Mouse (Mus musculus) intestine, embryonic 14.5 days (tissue): ENCODE results near the gene Lrrc39. TPM values are rescaled to one million over a fixed set of nuclear protein-coding genes. Genes with fewer than 3 reads are reported as not detected.

Experiments
- ATAC-seq: fragments of 200-750 bp; cut with Nextera tagmentation; replicated peaks from 2 replicates; pipeline ENCODE4 v1.8.0; 2017; ENCODE audit warnings: low read depth, moderate number of reproducible peaks, moderate TSS enrichment, moderate library complexity; ENCODE audit not compliant: low FRiP score, low TSS enrichment
- DNase-seq: peaks from one replicate; pipeline ENCODE4 v3.0.0-alpha.2; 2018; ENCODE audit warnings: low spot score
- H3K27ac ChIP-seq: fragments of 300-500 bp; sonication (generic); 2 replicates; pipeline ENCODE4 v1.5.1; 2014; ENCODE audit warnings: low read depth, mild to moderate bottlenecking, control low read depth
- H3K27me3 ChIP-seq: fragments of 300-500 bp; sonication (generic); replicated peaks from 2 replicates; pipeline ENCODE4 v1.6.1; 2014; ENCODE audit warnings: low read length, control low read depth; ENCODE audit not compliant: control insufficient read depth, insufficient read depth
- H3K36me3 ChIP-seq: fragments of 300-500 bp; sonication (generic); 2 replicates; pipeline ENCODE4 v1.6.1; 2014; ENCODE audit warnings: low read length, control low read depth; ENCODE audit not compliant: control insufficient read depth, insufficient read depth
- H3K4me1 ChIP-seq: fragments of 300-500 bp; sonication (generic); replicated peaks from 2 replicates; pipeline ENCODE4 v1.6.1; 2014; ENCODE audit warnings: low read length, control low read depth, mixed read lengths; ENCODE audit not compliant: control insufficient read depth, insufficient read depth
- H3K4me2 ChIP-seq: fragments of 300-500 bp; sonication (generic); 2 replicates; pipeline ENCODE4 v1.6.1; 2014; ENCODE audit warnings: low read length
- H3K4me3 ChIP-seq: fragments of 300-500 bp; sonication (generic); 2 replicates; pipeline ENCODE4 v1.5.1; 2014; ENCODE audit warnings: low read depth, low read length, control low read depth, mixed read lengths
- H3K9ac ChIP-seq: fragments of 300-500 bp; sonication (generic); 2 replicates; pipeline ENCODE4 v1.6.1; 2014; ENCODE audit warnings: mild to moderate bottlenecking, low read length
- H3K9me3 ChIP-seq: fragments of 300-500 bp; sonication (generic); 2 replicates; pipeline ENCODE4 v1.6.1; 2016; ENCODE audit warnings: low read length, control low read depth; ENCODE audit not compliant: control insufficient read depth
- WGBS: fragments of 180-500 bp; shearing (Covaris S2); extraction: QIAGEN DNeasy Blood & Tissue Kit; methylation state at CpG from one replicate; pipeline ENCODE4 v1.1.7; 2014; 5-methylcytosine and 5-hydroxymethylcytosine counted together
- polyA plus RNA-seq: library from polyadenylated mRNA; unstranded; fragments of >200 nt; fragmentation: Nextera tagmentation; extraction: Ambion mirVana; gene quantifications from 2 replicates; pipeline ENCODE4 v1.2.1, GENCODE M21; 2014

Gene Lrrc39
- polyA plus RNA-seq, 1 experiment from 2014 or later = 1.5 TPM

- WGBS = 79% methylated on average over 6 of the region's 6 CpGs
- Histone ChIP-seq H3K36me3 (peaks cover 71% of the 10 kb centered on the region), H3K4me2 (no peak overlapping the region), H3K27me3 (no peaks in the 10 kb centered on the region), H3K27ac (no peak overlapping the region), H3K9me3 (no peaks in the 10 kb centered on the region), H3K4me3 (no peak overlapping the region), H3K4me1 (no peaks in the 10 kb centered on the region), H3K9ac (no peak overlapping the region)
- ATAC-seq (no peak), DNase-seq (no peak)
Observed at GRCm38 (mm10) chr3:116618855-116619254, 56.1 kb downstream of the Lrrc39 start.

- Histone ChIP-seq H3K4me3 (no peak overlapping the region), H3K9me3 (no peaks in the 10 kb centered on the region), H3K4me1 (no peaks in the 10 kb centered on the region), H3K9ac (no peak overlapping the region), H3K27me3 (no peaks in the 10 kb centered on the region), H3K4me2 (no peak overlapping the region), H3K27ac (no peak overlapping the region), H3K36me3 (peaks cover 54% of the 10 kb centered on the region)
- ATAC-seq (no peak), DNase-seq (no peak)
- 92% methylated on average over 7 of the region's 7 CpGs for whole genome bisulfite sequencing
Observed at GRCm38 (mm10) chr3:116620636-116621370, 58.0 kb downstream of the Lrrc39 start.

- Histone ChIP-seq H3K36me3 (peaks cover 54% of the 10 kb centered on the region), H3K4me3 (no peak overlapping the region)
- no peak for ATAC-seq
Observed at GRCm38 (mm10) chr3:116622641-116623040, 59.9 kb downstream of the Lrrc39 start.

GRCm38 (mm10) chr3:116631459-116631858 is 68.7 kb downstream of the Lrrc39 start:
- WGBS = 68% methylated on average over 1 of the region's 1 CpGs
- H3K9me3 ChIP-seq = no peaks in the 10 kb centered on the region
- H3K27ac ChIP-seq = no peak overlapping the region
- no peak overlapping the region for H3K9ac ChIP-seq
- peaks cover 81% of the 10 kb centered on the region for H3K36me3 ChIP-seq
- no peaks in the 10 kb centered on the region for H3K4me1 ChIP-seq
- H3K4me3 ChIP-seq = no peak overlapping the region
- H3K4me2 ChIP-seq = no peak overlapping the region
- H3K27me3 ChIP-seq = no peaks in the 10 kb centered on the region
- ATAC-seq (no peak), DNase-seq (no peak)

More at GRCm38 (mm10) chr3:116622641-116623040, 59.9 kb downstream of the Lrrc39 start:
- DNase-seq = no peak
- Histone ChIP-seq H3K4me1 (no peaks in the 10 kb centered on the region), H3K4me2 (no peak overlapping the region), H3K27ac (no peak overlapping the region), H3K9ac (no peak overlapping the region), H3K9me3 (no peaks in the 10 kb centered on the region), H3K27me3 (no peaks in the 10 kb centered on the region)
- WGBS = 91% methylated on average over 7 of the region's 7 CpGs

Other genes starting within 250 kb of the Lrrc39 start
- 8.8 and 10.0 TPM in 2 replicates for gene Cdc14a, start 138.9 kb upstream of the Lrrc39 start, polyA plus RNA-seq
- gene Rtca, start 54.8 kb upstream of the Lrrc39 start, polyA plus RNA-seq = 76.1 and 77.0 TPM in 2 replicates
- 13.8 and 17.2 TPM in 2 replicates for gene Dbt, start 49.9 kb upstream of the Lrrc39 start, polyA plus RNA-seq
- gene Sass6, start 32.0 kb downstream of the Lrrc39 start, polyA plus RNA-seq = 18.8 and 25.3 TPM in 2 replicates
- 29.0 and 33.4 TPM in 2 replicates for gene Trmt13, start 51.6 kb downstream of the Lrrc39 start, polyA plus RNA-seq
- 91.8 and 100 TPM in 2 replicates for gene Mfsd14a, start 99.7 kb downstream of the Lrrc39 start, polyA plus RNA-seq
- gene Gm43191, start 118.3 kb downstream of the Lrrc39 start, polyA plus RNA-seq = not detected in 2 replicates
- gene Slc35a3, start 149.9 kb downstream of the Lrrc39 start, polyA plus RNA-seq = 15.3 and 18.0 TPM in 2 replicates
- 14.6 TPM in 2 replicates for gene Agl, start 245.2 kb downstream of the Lrrc39 start, polyA plus RNA-seq